25 mouse cellular contexts compared by ENCODE assay signal in genomic region chr3:121689029-121689428, GRCm38 (mm10). TPM values are rescaled to one million over a fixed set of nuclear protein-coding genes. Genes with fewer than 3 reads are reported as not detected.
"Had no signal": no experiment of that assay in that cellular context is flagged by ENCODE, and none has a peak within 500 bp of the region (broad histone marks: within the 10 kb centered on the region; RNA-seq: fewer than 3 reads in every experiment).

No protein-coding gene starts in this region.

- H3K4me1 ChIP-seq: limb, embryonic 15.5 days; midbrain, embryonic 10.5 days had no signal

- ATAC-seq: liver, embryonic 12.5 days had no signal

- H3K27me3 ChIP-seq: limb, embryonic 15.5 days; liver, embryonic 12.5 days; neural tube, embryonic 13.5 days had no signal

- H3K27ac ChIP-seq: kidney, postnatal 0 days; limb, embryonic 15.5 days; liver, embryonic 12.5 days; midbrain, embryonic 10.5 days; neural tube, embryonic 13.5 days had no signal

- H3K36me3 ChIP-seq: limb, embryonic 15.5 days; liver, embryonic 12.5 days; midbrain, embryonic 10.5 days; neural tube, embryonic 13.5 days had no signal

- H3K4me3 ChIP-seq: limb, embryonic 15.5 days; liver, embryonic 12.5 days; midbrain, embryonic 10.5 days; myocyte; neural tube, embryonic 13.5 days had no signal

- H3K9me3 ChIP-seq: limb, embryonic 15.5 days; liver, embryonic 12.5 days; midbrain, embryonic 10.5 days; neural tube, embryonic 13.5 days had no signal

- DNase-seq: kidney, adult 11 months; kidney, adult 9 months; kidney, postnatal 36 days; layer of hippocampus, adult 9-11 months; layer of hippocampus, postnatal 36 days; lung, embryonic 14.5 days; lung, postnatal 10 days; lung, postnatal 4 days; midbrain, embryonic 14.5 days; retina, postnatal 1 day; right cerebral cortex, postnatal 25 days had no signal

RNA-seq across cellular contexts. Expression of gene 4930432M17Rik, which starts 18.5 kb away (rescaled TPM):
- total RNA-seq: layer of hippocampus, adult 18-20 months; layer of hippocampus, postnatal 36 days; left cerebral cortex, adult 8-10 months; left cerebral cortex, postnatal 25 days; megakaryocyte, adult 5-6 weeks had no signal
- polyA plus RNA-seq: kidney, postnatal 0 days; limb, embryonic 11.5 days; limb, embryonic 15.5 days; liver, embryonic 12.5 days; liver, embryonic 16.5 days; lung, embryonic 14.5 days; midbrain, embryonic 10.5 days; midbrain, embryonic 14.5 days; myocyte; neural tube, embryonic 13.5 days; small intestine, adult 2 months; stomach, embryonic 16.5 days had no signal

RNA-seq across cellular contexts. Expression of gene F3, which starts 34.3 kb away (rescaled TPM):
- total RNA-seq: megakaryocyte, adult 5-6 weeks had no signal
